Mouse (Mus musculus) heart, postnatal 25 days (tissue): ENCODE results near the gene Dact2. TPM values are rescaled to one million over a fixed set of nuclear protein-coding genes. Genes with fewer than 3 reads are reported as not detected.

Experiments
- DNase-seq: peaks from one replicate; pipeline ENCODE4 v3.0.0; 2022; ENCODE audit warnings: low spot score
- intact Hi-C: fragments of 180-260 bp; cut with DNase I; formaldehyde crosslinking; loops from one replicate; pipeline ENCODE4 v1.15.1; 2025
- total RNA-seq, 2 experiments: library from RNA; stranded (reverse); gene quantifications; 2 replicates each; pipeline ENCODE4 v1.2.3; 2021

Dact2 gene
- total RNA-seq, 2 experiments from 2014 or later, result 0.92 to 1.8 TPM

- intact Hi-C loops, result no loop called here
- no peak for DNase-seq
Measured at GRCm38 (mm10) chr17:14178911-14179310, 25.2 kb downstream of the Dact2 start.

- DNase-seq, result no peak
- intact Hi-C loops, result no loop called here
Measured at GRCm38 (mm10) chr17:14178475-14178874, 25.6 kb downstream of the Dact2 start.

- no peak for DNase-seq
- intact Hi-C loops, result no loop called here
Measured at GRCm38 (mm10) chr17:14178049-14178448, 26.1 kb downstream of the Dact2 start.

- intact Hi-C loops, result no loop called here
Measured at GRCm38 (mm10) chr17:14177018-14177417, 27.1 kb downstream of the Dact2 start.

GRCm38 (mm10) chr17:14175704-14176103, 28.4 kb downstream of the Dact2 start:
- intact Hi-C loops, result no loop called here
- no peak for DNase-seq

More at GRCm38 (mm10) chr17:14177018-14177417, 27.1 kb downstream of the Dact2 start:
- DNase-seq, result no peak

GRCm38 (mm10) chr17:14175019-14175418, 29.1 kb downstream of the Dact2 start:
- DNase-seq, result no peak
- intact Hi-C loops, result no loop called here

- intact Hi-C loops, result no loop called here
- DNase-seq, result no peak
Measured at GRCm38 (mm10) chr17:14174401-14174800, 29.7 kb downstream of the Dact2 start.

- intact Hi-C loops, result no loop called here
- DNase-seq, result no peak
Measured at GRCm38 (mm10) chr17:14173459-14173858, 30.6 kb downstream of the Dact2 start.

- DNase-seq, result no peak
- intact Hi-C loops, result no loop called here
Measured at GRCm38 (mm10) chr17:14172731-14173130, 31.4 kb downstream of the Dact2 start.

- no peak for DNase-seq
- intact Hi-C loops, result no loop called here
Measured at GRCm38 (mm10) chr17:14172184-14172583, 31.9 kb downstream of the Dact2 start.

GRCm38 (mm10) chr17:14170961-14171479, 33.1 kb downstream of the Dact2 start:
- no peak for DNase-seq
- intact Hi-C loops, result no loop called here

- DNase-seq, result no peak
- intact Hi-C loops, result no loop called here
Measured at GRCm38 (mm10) chr17:14169431-14169830, 34.7 kb downstream of the Dact2 start.

- intact Hi-C loops, result no loop called here
- no peak for DNase-seq
Measured at GRCm38 (mm10) chr17:14167594-14167993, 36.5 kb downstream of the Dact2 start.

GRCm38 (mm10) chr17:14166746-14167432, 37.2 kb downstream of the Dact2 start:
- intact Hi-C loops, result no loop called here
- DNase-seq, result no peak

- intact Hi-C loops, result no loop called here
- no peak for DNase-seq
Measured at GRCm38 (mm10) chr17:14165934-14166610, 38.0 kb downstream of the Dact2 start.

- DNase-seq, result no peak
- intact Hi-C loops, result no loop called here
Measured at GRCm38 (mm10) chr17:14165332-14165876, 38.7 kb downstream of the Dact2 start.

GRCm38 (mm10) chr17:14160846-14161245, 43.3 kb downstream of the Dact2 start:
- no peak for DNase-seq
- intact Hi-C loops, result no loop called here

- intact Hi-C loops, result no loop called here
- DNase-seq, result no peak
Measured at GRCm38 (mm10) chr17:14157779-14158195, 46.3 kb downstream of the Dact2 start.
